Mouse (Mus musculus) megakaryocyte, embryonic 14.5 days (primary cell): ENCODE measurements around the gene Pheta2.

ENCODE experiments used
- FLI1 ChIP-seq: IDR thresholded peaks from 2 replicates; pipeline ENCODE4 v1.6.1; 2012; ENCODE audit warnings: low read length, inconsistent platforms, mixed read lengths
- GATA1 ChIP-seq: IDR thresholded peaks from 3 replicates; pipeline ENCODE4 v1.6.1; 2012; ENCODE audit warnings: mixed read lengths, low read length, inconsistent platforms, borderline replicate concordance

DNA sequence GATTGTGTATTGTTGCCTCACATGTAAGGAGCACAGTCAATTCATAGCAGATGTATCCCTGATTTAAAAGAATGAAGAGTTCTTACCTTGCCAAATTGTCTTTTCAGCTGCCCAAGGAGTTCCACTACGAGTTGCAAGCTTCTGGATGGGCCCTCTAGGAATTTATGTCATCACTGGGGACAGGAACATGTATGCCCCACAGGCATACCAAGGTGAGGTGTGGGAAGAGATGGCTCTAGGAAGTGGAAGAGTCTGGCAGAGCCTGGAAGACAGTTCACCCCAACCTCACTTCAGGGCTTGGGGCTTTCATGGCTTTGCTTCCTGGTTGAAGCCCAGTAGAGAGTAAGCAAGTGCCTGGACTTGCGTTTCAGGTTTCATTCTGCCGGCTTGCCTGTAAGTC lies 30.3 kb upstream of the Pheta2 start:
- TF ChIP-seq GATA1 (no peak), FLI1 (no peak)
